Mouse (Mus musculus): ENCODE measurements around the gene Ccdc191. TPM values are rescaled to one million over a fixed set of nuclear protein-coding genes. Genes with fewer than 3 reads are reported as not detected.

The Ccdc191 gene
- polyA plus RNA-seq, 1 experiment from 2014 or later, result 13.2 TPM

DNA sequence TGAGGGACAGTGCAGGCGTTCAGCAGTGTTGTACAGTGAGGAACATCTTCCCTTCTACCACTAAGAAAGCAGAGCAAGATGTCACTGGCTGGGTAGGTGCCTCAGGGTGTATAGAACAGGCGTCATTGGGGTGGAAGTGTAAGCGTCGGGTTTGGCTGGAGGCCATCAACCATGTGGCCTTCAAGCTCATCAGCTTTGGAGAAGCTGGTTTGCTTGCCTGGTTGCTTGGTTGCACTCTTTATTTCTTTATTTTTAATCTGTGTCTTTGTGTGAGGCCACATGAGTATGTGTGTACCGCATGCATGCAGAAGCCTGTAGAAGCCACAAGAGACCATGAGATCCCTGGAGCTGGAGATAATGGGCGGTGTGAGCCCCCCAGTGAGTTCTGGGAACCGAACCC, 42.7 kb downstream of the Ccdc191 start:
- Histone ChIP-seq H3K36me3 (replicated peaks; ENCODE audit: control insufficient read depth, insufficient read depth, low read depth, low read length) (no peaks in the 10 kb centered on the region), H3K27me3 (ENCODE audit: control insufficient read depth, insufficient read depth, low read length) (no peaks in the 10 kb centered on the region), H3K9me3 (replicated peaks; ENCODE audit: control insufficient read depth, low read length) (no peaks in the 10 kb centered on the region), H3K27ac (replicated peaks; ENCODE audit: low read depth, low read length) (no peak overlapping the region), H3K4me3 (ENCODE audit: low read depth, low read length) (no peak overlapping the region), H3K9ac (replicated peaks; ENCODE audit: low read length) (no peak overlapping the region), H3K4me2 (ENCODE audit: low read depth, low read length) (no peak overlapping the region), H3K4me1 (ENCODE audit: control insufficient read depth, insufficient read depth, low read length) (no peaks in the 10 kb centered on the region)
- 84% methylated on average over 7 of the region's 7 CpGs for WGBS
- DNase-seq (ENCODE audit: low spot score) (no peak), ATAC-seq (replicated peaks; ENCODE audit: insufficient number of reproducible peaks, low FRiP score, low TSS enrichment, low read depth) (no peak)

DNA sequence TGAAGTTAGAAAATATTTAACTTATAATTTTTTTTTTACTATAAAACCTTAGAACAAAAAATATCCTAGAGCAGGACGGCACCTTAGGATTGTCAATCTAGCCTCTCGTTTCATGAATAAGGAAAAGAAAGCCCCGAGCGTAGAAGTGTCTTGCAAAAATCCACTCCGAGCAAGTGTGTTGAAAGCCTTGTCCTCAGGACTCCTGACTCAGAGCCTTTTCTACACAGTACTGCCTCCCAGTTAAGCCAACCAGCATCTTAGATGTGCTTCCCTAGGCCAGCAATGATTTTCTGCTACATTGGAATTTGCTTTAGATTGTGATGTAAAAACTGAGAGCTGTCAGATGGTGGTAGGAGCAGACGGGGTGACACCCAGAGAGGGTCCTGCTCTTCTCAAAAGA, 43.4 kb downstream of the Ccdc191 start:
- DNase-seq (ENCODE audit: low spot score) (no peak), ATAC-seq (replicated peaks; ENCODE audit: insufficient number of reproducible peaks, low FRiP score, low TSS enrichment, low read depth) (no peak)
- H3K4me2 ChIP-seq (ENCODE audit: low read depth, low read length), result no peak overlapping the region
- no peak overlapping the region for H3K9ac ChIP-seq (replicated peaks; ENCODE audit: low read length)
- no peaks in the 10 kb centered on the region for H3K36me3 ChIP-seq (replicated peaks; ENCODE audit: control insufficient read depth, insufficient read depth, low read depth, low read length)
- H3K27ac ChIP-seq (replicated peaks; ENCODE audit: low read depth, low read length), result no peak overlapping the region
- WGBS, result 88% methylated on average over 6 of the region's 6 CpGs
- H3K4me1 ChIP-seq (ENCODE audit: control insufficient read depth, insufficient read depth, low read length), result no peaks in the 10 kb centered on the region
- no peaks in the 10 kb centered on the region for H3K27me3 ChIP-seq (ENCODE audit: control insufficient read depth, insufficient read depth, low read length)
- H3K4me3 ChIP-seq (ENCODE audit: low read depth, low read length), result no peak overlapping the region
- H3K9me3 ChIP-seq (replicated peaks; ENCODE audit: control insufficient read depth, low read length), result no peaks in the 10 kb centered on the region

- no peak overlapping the region for H3K27ac ChIP-seq (replicated peaks; ENCODE audit: low read depth, low read length)
- no peaks in the 10 kb centered on the region for H3K36me3 ChIP-seq (replicated peaks; ENCODE audit: control insufficient read depth, insufficient read depth, low read depth, low read length)
- H3K27me3 ChIP-seq (ENCODE audit: control insufficient read depth, insufficient read depth, low read length), result no peaks in the 10 kb centered on the region
- no peaks in the 10 kb centered on the region for H3K4me1 ChIP-seq (ENCODE audit: control insufficient read depth, insufficient read depth, low read length)
- H3K4me3 ChIP-seq (ENCODE audit: low read depth, low read length), result no peak overlapping the region
- ATAC-seq (replicated peaks; ENCODE audit: insufficient number of reproducible peaks, low FRiP score, low TSS enrichment, low read depth), result no peak
- H3K4me2 ChIP-seq (ENCODE audit: low read depth, low read length), result no peak overlapping the region
- 89% methylated on average over 8 of the region's 8 CpGs for WGBS
- no peak for DNase-seq (ENCODE audit: low spot score)
- H3K9ac ChIP-seq (replicated peaks; ENCODE audit: low read length), result no peak overlapping the region
- no peaks in the 10 kb centered on the region for H3K9me3 ChIP-seq (replicated peaks; ENCODE audit: control insufficient read depth, low read length)
Measured at GRCm38 (mm10) chr16:43934856-43935255, 45.3 kb downstream of the Ccdc191 start.

- no peak overlapping the region for H3K9ac ChIP-seq (replicated peaks; ENCODE audit: low read length)
- ATAC-seq (replicated peaks; ENCODE audit: insufficient number of reproducible peaks, low FRiP score, low TSS enrichment, low read depth) (no peak), DNase-seq (ENCODE audit: low spot score) (no peak)
- no peaks in the 10 kb centered on the region for H3K36me3 ChIP-seq (replicated peaks; ENCODE audit: control insufficient read depth, insufficient read depth, low read depth, low read length)
- no peaks in the 10 kb centered on the region for H3K27me3 ChIP-seq (ENCODE audit: control insufficient read depth, insufficient read depth, low read length)
- no peak overlapping the region for H3K27ac ChIP-seq (replicated peaks; ENCODE audit: low read depth, low read length)
- no peaks in the 10 kb centered on the region for H3K4me1 ChIP-seq (ENCODE audit: control insufficient read depth, insufficient read depth, low read length)
- H3K4me2 ChIP-seq (ENCODE audit: low read depth, low read length), result no peak overlapping the region
- no peaks in the 10 kb centered on the region for H3K9me3 ChIP-seq (replicated peaks; ENCODE audit: control insufficient read depth, low read length)
- 81% methylated on average over 3 of the region's 3 CpGs for WGBS
- no peak overlapping the region for H3K4me3 ChIP-seq (ENCODE audit: low read depth, low read length)
Measured at GRCm38 (mm10) chr16:43935367-43935766, 45.8 kb downstream of the Ccdc191 start.

DNA sequence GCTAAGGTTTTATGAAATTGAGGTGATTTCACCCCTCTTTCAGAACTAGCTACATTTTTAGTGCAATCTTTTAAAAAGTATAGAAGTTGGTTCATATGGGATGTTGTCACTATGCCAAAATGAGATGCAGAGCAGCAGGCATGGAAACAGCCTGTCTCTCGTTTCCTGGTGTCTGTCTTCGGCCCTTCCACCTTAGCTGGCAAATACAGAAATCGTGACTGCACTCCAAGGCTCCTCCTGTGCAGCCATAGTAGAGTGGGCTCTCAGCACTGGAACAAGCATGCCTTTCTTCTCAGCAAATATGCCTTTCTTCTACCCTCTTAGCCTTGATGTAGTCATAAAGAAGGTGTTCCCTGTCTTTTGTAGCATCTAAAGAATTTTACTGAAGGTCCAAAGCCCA, 46.3 kb downstream of the Ccdc191 start:
- Histone ChIP-seq H3K27me3 (ENCODE audit: control insufficient read depth, insufficient read depth, low read length) (no peaks in the 10 kb centered on the region), H3K9ac (replicated peaks; ENCODE audit: low read length) (no peak overlapping the region), H3K4me1 (ENCODE audit: control insufficient read depth, insufficient read depth, low read length) (no peaks in the 10 kb centered on the region), H3K27ac (replicated peaks; ENCODE audit: low read depth, low read length) (no peak overlapping the region), H3K4me3 (ENCODE audit: low read depth, low read length) (no peak overlapping the region), H3K9me3 (replicated peaks; ENCODE audit: control insufficient read depth, low read length) (no peaks in the 10 kb centered on the region), H3K36me3 (replicated peaks; ENCODE audit: control insufficient read depth, insufficient read depth, low read depth, low read length) (no peaks in the 10 kb centered on the region), H3K4me2 (ENCODE audit: low read depth, low read length) (no peak overlapping the region)
- 76% methylated on average over 3 of the region's 3 CpGs for WGBS
- DNase-seq (ENCODE audit: low spot score) (no peak), ATAC-seq (replicated peaks; ENCODE audit: insufficient number of reproducible peaks, low FRiP score, low TSS enrichment, low read depth) (no peak)

DNA sequence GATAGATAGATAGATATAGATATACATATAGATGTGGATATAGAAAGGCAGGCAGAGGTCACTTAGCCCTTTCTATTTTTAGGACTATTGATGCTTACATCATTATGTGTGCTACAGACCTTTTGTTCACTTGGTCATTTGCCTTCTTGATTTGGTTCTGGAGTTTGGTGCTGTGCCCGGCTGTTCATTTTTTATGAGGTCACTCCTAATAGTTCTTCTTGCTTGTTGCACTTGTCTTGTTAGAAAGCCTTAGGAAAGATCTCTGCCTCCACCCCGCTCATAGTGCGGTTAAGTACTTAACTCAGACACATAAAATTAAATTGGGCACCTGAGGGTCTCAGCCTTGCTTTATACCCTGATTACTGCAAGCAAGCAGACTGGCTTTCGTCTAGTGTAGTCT, 51.2 kb downstream of the Ccdc191 start:
- 93% methylated on average over 4 of the region's 4 CpGs for WGBS
- ATAC-seq (replicated peaks; ENCODE audit: insufficient number of reproducible peaks, low FRiP score, low TSS enrichment, low read depth), result no peak
- Histone ChIP-seq H3K27me3 (ENCODE audit: control insufficient read depth, insufficient read depth, low read length) (no peaks in the 10 kb centered on the region), H3K4me2 (ENCODE audit: low read depth, low read length) (no peak overlapping the region), H3K4me3 (ENCODE audit: low read depth, low read length) (no peak overlapping the region), H3K9ac (replicated peaks; ENCODE audit: low read length) (no peak overlapping the region), H3K36me3 (replicated peaks; ENCODE audit: control insufficient read depth, insufficient read depth, low read depth, low read length) (no peaks in the 10 kb centered on the region), H3K9me3 (replicated peaks; ENCODE audit: control insufficient read depth, low read length) (no peaks in the 10 kb centered on the region), H3K27ac (replicated peaks; ENCODE audit: low read depth, low read length) (no peak overlapping the region), H3K4me1 (ENCODE audit: control insufficient read depth, insufficient read depth, low read length) (no peaks in the 10 kb centered on the region)
- no peak for DNase-seq (ENCODE audit: low spot score)

- DNase-seq (ENCODE audit: low spot score) (no peak), ATAC-seq (replicated peaks; ENCODE audit: insufficient number of reproducible peaks, low FRiP score, low TSS enrichment, low read depth) (no peak)
- no peaks in the 10 kb centered on the region for H3K9me3 ChIP-seq (replicated peaks; ENCODE audit: control insufficient read depth, low read length)
- H3K9ac ChIP-seq (replicated peaks; ENCODE audit: low read length), result no peak overlapping the region
- H3K27ac ChIP-seq (replicated peaks; ENCODE audit: low read depth, low read length), result no peak overlapping the region
- WGBS, result 81% methylated on average over 3 of the region's 3 CpGs
- no peaks in the 10 kb centered on the region for H3K27me3 ChIP-seq (ENCODE audit: control insufficient read depth, insufficient read depth, low read length)
- H3K36me3 ChIP-seq (replicated peaks; ENCODE audit: control insufficient read depth, insufficient read depth, low read depth, low read length), result no peaks in the 10 kb centered on the region
- H3K4me3 ChIP-seq (ENCODE audit: low read depth, low read length), result no peak overlapping the region
- no peaks in the 10 kb centered on the region for H3K4me1 ChIP-seq (ENCODE audit: control insufficient read depth, insufficient read depth, low read length)
- no peak overlapping the region for H3K4me2 ChIP-seq (ENCODE audit: low read depth, low read length)
Measured at GRCm38 (mm10) chr16:43945351-43945750, 55.8 kb downstream of the Ccdc191 start.

DNA sequence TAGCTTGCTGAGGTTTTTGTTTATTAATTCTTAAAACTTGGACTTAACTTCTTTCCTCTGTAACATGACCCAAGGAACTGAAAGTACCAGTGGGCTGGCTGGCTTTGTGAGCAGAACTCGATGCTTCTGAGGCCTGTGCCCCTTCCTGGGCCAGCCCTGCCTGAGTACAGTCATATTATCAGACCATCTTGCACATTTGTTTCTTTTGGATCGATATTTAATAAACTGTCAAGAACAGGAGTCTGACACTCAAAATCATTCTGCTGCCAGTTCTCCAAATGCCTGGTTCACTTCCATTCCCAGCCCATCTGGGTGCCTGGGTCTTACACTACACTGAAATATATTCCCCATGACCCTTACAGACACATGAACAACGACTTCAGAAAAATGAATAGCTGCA, 56.3 kb downstream of the Ccdc191 start:
- 76% methylated on average over 3 of the region's 3 CpGs for WGBS
- H3K9me3 ChIP-seq (replicated peaks; ENCODE audit: control insufficient read depth, low read length), result no peaks in the 10 kb centered on the region
- H3K4me1 ChIP-seq (ENCODE audit: control insufficient read depth, insufficient read depth, low read length), result no peaks in the 10 kb centered on the region
- H3K9ac ChIP-seq (replicated peaks; ENCODE audit: low read length), result no peak overlapping the region
- no peak overlapping the region for H3K4me3 ChIP-seq (ENCODE audit: low read depth, low read length)
- no peak for ATAC-seq (replicated peaks; ENCODE audit: insufficient number of reproducible peaks, low FRiP score, low TSS enrichment, low read depth)
- H3K36me3 ChIP-seq (replicated peaks; ENCODE audit: control insufficient read depth, insufficient read depth, low read depth, low read length), result no peaks in the 10 kb centered on the region
- no peak for DNase-seq (ENCODE audit: low spot score)
- H3K27ac ChIP-seq (replicated peaks; ENCODE audit: low read depth, low read length), result no peak overlapping the region
- no peak overlapping the region for H3K4me2 ChIP-seq (ENCODE audit: low read depth, low read length)
- no peaks in the 10 kb centered on the region for H3K27me3 ChIP-seq (ENCODE audit: control insufficient read depth, insufficient read depth, low read length)

Measured in embryonic facial prominence, embryonic 11.5 days (tissue).